Mouse (Mus musculus): Measurements from ENCODE around the gene Apoh. TPM values are rescaled to one million over a fixed set of nuclear protein-coding genes. Genes with fewer than 3 reads are reported as not detected.

Apoh gene
- total RNA-seq, 1 experiment from 2014 or later: 429 TPM

Other genes starting within 250 kb of the Apoh start
- gene Prkca, start 574 bp downstream of the Apoh start, total RNA-seq (2021): 9.3 and 15.9 TPM in 2 replicates
- 13.9 and 16.8 TPM in 2 replicates for gene Cep112, start 81.8 kb downstream of the Apoh start, total RNA-seq (2021)